Mouse (Mus musculus): ENCODE data around the gene Fpr-rs3. TPM values are rescaled to one million over a fixed set of nuclear protein-coding genes. Genes with fewer than 3 reads are reported as not detected.

The Fpr-rs3 gene
- not detected for polyA plus RNA-seq (2014; fragmentation: Illumina TruSeq; extraction: RNeasy Lipid Tissue Mini Kit (QIAGEN cat#74804); ENCODE audit: insufficient read depth, low read depth, low replicate concordance)

DNA sequence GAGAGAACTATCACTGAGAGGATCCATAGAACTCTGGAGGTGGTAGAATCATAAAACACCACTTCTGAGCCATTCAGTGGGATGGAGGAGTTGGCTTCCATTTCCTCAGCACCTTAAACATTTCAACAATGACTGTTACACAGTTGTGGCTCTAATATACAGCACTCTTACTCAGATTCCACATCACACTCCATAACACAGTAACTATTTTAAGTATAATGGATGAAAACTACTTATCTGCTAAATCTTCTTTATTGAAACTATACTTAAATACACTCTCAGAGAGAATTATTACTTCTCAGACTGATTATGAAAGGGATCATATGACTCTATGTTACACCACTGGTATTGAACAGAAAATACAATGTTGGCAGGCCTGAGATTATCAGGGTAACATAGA, at the start of gene Fpr-rs3:
TSS of gene Fpr-rs3 (minus strand) at position 101 of the 400 bp plus-strand sequence.

GRCm38 (mm10) chr17:20596323-20596722, 28.4 kb downstream of the Fpr-rs3 start, which contains the start of gene Vmn2r110:
Vmn2r110 (minus strand) TSS chr17:20596423.

Other genes starting within 250 kb of the Fpr-rs3 start
- not detected for gene Vmn1r224, start 210.7 kb downstream of the Fpr-rs3 start, polyA plus RNA-seq (2014; fragmentation: Illumina TruSeq; extraction: RNeasy Lipid Tissue Mini Kit (QIAGEN cat#74804); ENCODE audit: insufficient read depth, low read depth, low replicate concordance)
- gene Vmn2r108, start 143.5 kb downstream of the Fpr-rs3 start, polyA plus RNA-seq (2014; fragmentation: Illumina TruSeq; extraction: RNeasy Lipid Tissue Mini Kit (QIAGEN cat#74804); ENCODE audit: insufficient read depth, low read depth, low replicate concordance), result not detected
- gene Vmn1r225, start 126.7 kb downstream of the Fpr-rs3 start, polyA plus RNA-seq (2014; fragmentation: Illumina TruSeq; extraction: RNeasy Lipid Tissue Mini Kit (QIAGEN cat#74804); ENCODE audit: insufficient read depth, low read depth, low replicate concordance), result not detected
- not detected for gene Vmn2r109, start 60.1 kb downstream of the Fpr-rs3 start, polyA plus RNA-seq (2014; fragmentation: Illumina TruSeq; extraction: RNeasy Lipid Tissue Mini Kit (QIAGEN cat#74804); ENCODE audit: insufficient read depth, low read depth, low replicate concordance)
- gene Vmn2r110, start 28.5 kb downstream of the Fpr-rs3 start, polyA plus RNA-seq (2014; fragmentation: Illumina TruSeq; extraction: RNeasy Lipid Tissue Mini Kit (QIAGEN cat#74804); ENCODE audit: insufficient read depth, low read depth, low replicate concordance), result not detected
- not detected for gene Vmn1r226, start 58.0 kb upstream of the Fpr-rs3 start, polyA plus RNA-seq (2014; fragmentation: Illumina TruSeq; extraction: RNeasy Lipid Tissue Mini Kit (QIAGEN cat#74804); ENCODE audit: insufficient read depth, low read depth, low replicate concordance)
- not detected for gene Vmn1r227, start 105.0 kb upstream of the Fpr-rs3 start, polyA plus RNA-seq (2014; fragmentation: Illumina TruSeq; extraction: RNeasy Lipid Tissue Mini Kit (QIAGEN cat#74804); ENCODE audit: insufficient read depth, low read depth, low replicate concordance)
- not detected for gene Vmn1r228, start 161.3 kb upstream of the Fpr-rs3 start, polyA plus RNA-seq (2014; fragmentation: Illumina TruSeq; extraction: RNeasy Lipid Tissue Mini Kit (QIAGEN cat#74804); ENCODE audit: insufficient read depth, low read depth, low replicate concordance)
- gene Vmn1r229, start 186.7 kb upstream of the Fpr-rs3 start, polyA plus RNA-seq (2014; fragmentation: Illumina TruSeq; extraction: RNeasy Lipid Tissue Mini Kit (QIAGEN cat#74804); ENCODE audit: insufficient read depth, low read depth, low replicate concordance), result not detected
- not detected for gene Vmn1r230, start 215.6 kb upstream of the Fpr-rs3 start, polyA plus RNA-seq (2014; fragmentation: Illumina TruSeq; extraction: RNeasy Lipid Tissue Mini Kit (QIAGEN cat#74804); ENCODE audit: insufficient read depth, low read depth, low replicate concordance)